In the genomic region with DNA sequence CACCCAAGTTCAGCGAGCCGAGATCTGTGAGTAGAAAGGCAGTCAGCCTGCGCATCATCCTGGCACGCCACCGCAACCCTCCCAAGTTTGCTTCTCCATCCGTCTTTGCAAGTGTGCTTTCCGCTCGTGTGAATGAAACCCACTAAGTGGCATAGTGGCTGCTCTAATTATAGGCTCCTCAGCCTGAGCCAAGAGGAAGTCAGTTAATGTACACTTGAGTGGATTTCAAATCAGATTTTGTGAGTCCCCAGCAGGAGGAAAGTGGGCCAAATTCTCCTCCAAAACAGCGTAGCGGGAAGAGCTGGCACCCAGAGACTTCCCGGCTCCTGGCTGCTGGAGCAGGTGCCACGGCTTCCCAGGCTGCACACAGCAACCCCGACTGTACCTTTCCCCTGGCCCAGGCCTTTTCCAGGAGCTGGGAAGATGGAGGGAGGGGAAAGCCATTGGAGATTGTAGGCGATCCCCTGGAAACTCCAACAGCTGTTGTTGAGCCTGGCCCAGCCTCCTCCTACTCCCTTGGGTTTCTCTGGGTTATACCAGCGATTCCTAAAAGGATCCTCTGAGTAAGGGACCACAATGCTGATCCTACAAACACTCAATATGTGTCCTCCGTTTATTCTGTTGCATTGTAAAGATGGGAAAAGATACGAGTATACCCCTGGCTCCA, we compare ENCODE assay signal across 12 mouse cellular contexts.
A peak's percentile ranks its signal among the peaks of the same experiment; 100 is the strongest.
DNase-seq lines count a peak whose midpoint lies in the region; ATAC-seq and TF ChIP-seq lines count a peak whose summit lies in the region.
"Had no signal": no experiment of that assay in that cellular context is flagged by ENCODE, and none has a peak within 500 bp of the region (broad histone marks: within the 10 kb centered on the region; RNA-seq: fewer than 3 reads in every experiment).

No protein-coding gene starts in this region.

- H3K4me1 ChIP-seq in hindbrain, embryonic 16.5 days (ENCODE audit: control insufficient read depth, insufficient read depth, low read depth, low read length) = peaks cover 19% of the 10 kb centered on the region
- H3K4me1 ChIP-seq: lung, embryonic 15.5 days had no signal

- ATAC-seq in hindbrain, embryonic 16.5 days = peak; percentile 65; the same call in 1 of the 2 replicates

- H3K4me3 ChIP-seq in hindbrain, embryonic 16.5 days (ENCODE audit: low read length) = no peak overlapping the region
- H3K4me3 ChIP-seq: lung, embryonic 15.5 days; neural tube, embryonic 12.5 days had no signal

- TF ChIP-seq CTCF in brain, embryonic 14.5 days (IDR thresholded peaks at IDR 0.05; ENCODE audit: borderline replicate concordance, extremely low read depth, insufficient read depth, insufficient read length) = no peak

- DNase-seq in brain, embryonic 14.5 days (ENCODE audit: low read depth) = peak; percentile 96
- peak; percentile 57 for DNase-seq in cerebellum, adult 9-11 months
- DNase-seq in naive thymus-derived CD4-positive, alpha-beta T cell, adult 2 months (ENCODE audit: low read depth) = peak; percentile 19
- no peak for DNase-seq in spleen, postnatal 10 days (ENCODE audit: low spot score in 2 of 2)
- DNase-seq in embryo, embryonic 10.5 days (ENCODE audit: low spot score) = no peak
- no peak for DNase-seq in ovary, postnatal 36 days (ENCODE audit: low spot score)
- DNase-seq: gastrocnemius, postnatal 36 days had no signal

- WGBS in hindbrain, embryonic 16.5 days = 50% methylated on average over 17 of the region's 17 CpGs

- no peak overlapping the region for H3K9ac ChIP-seq in hindbrain, embryonic 16.5 days (ENCODE audit: low read depth, low read length)
- H3K9ac ChIP-seq: lung, embryonic 15.5 days; neural tube, embryonic 12.5 days had no signal

- H3K9me3 ChIP-seq in hindbrain, embryonic 16.5 days (ENCODE audit: control insufficient read depth, low read length) = no peaks in the 10 kb centered on the region
- H3K9me3 ChIP-seq: lung, embryonic 15.5 days; neural tube, embryonic 12.5 days had no signal

- TF ChIP-seq POLR2A in brain, embryonic 14.5 days (IDR thresholded peaks at IDR 0.05; ENCODE audit: borderline replicate concordance, extremely low read depth, insufficient read depth, insufficient read length, poor library complexity, severe bottlenecking) = no peak

- H3K4me2 ChIP-seq in hindbrain, embryonic 16.5 days (ENCODE audit: low read length) = no peak overlapping the region
- H3K4me2 ChIP-seq: lung, embryonic 15.5 days; neural tube, embryonic 12.5 days had no signal

- no peaks in the 10 kb centered on the region for H3K36me3 ChIP-seq in hindbrain, embryonic 16.5 days (ENCODE audit: control insufficient read depth, insufficient read depth, low read length)
- H3K36me3 ChIP-seq: lung, embryonic 15.5 days; neural tube, embryonic 12.5 days had no signal

- peak overlapping the region; percentile 49 for H3K27ac ChIP-seq in hindbrain, embryonic 16.5 days (ENCODE audit: low read depth, low read length)
- H3K27ac ChIP-seq: kidney, postnatal 0 days; lung, embryonic 15.5 days; neural tube, embryonic 12.5 days; stomach, postnatal 0 days had no signal

- H3K27me3 ChIP-seq in hindbrain, embryonic 16.5 days (replicated peaks; ENCODE audit: control insufficient read depth, insufficient read depth, low read length) = no peaks in the 10 kb centered on the region
- H3K27me3 ChIP-seq: lung, embryonic 15.5 days; neural tube, embryonic 12.5 days had no signal

Comparison
In these comparisons a context has a peak if more than half of its experiments do, and no peak if none do; other contexts are left out.
1. DNase-seq: peak in brain, embryonic 14.5 days (single experiment), cerebellum, adult 9-11 months (single experiment) and naive thymus-derived CD4-positive, alpha-beta T cell, adult 2 months (single experiment); none in spleen, postnatal 10 days (0 of 2), embryo, embryonic 10.5 days (single experiment) and ovary, postnatal 36 days (single experiment).